Mouse (Mus musculus): ENCODE data around the gene Zfp746. TPM values are rescaled to one million over a fixed set of nuclear protein-coding genes. Genes with fewer than 3 reads are reported as not detected.

Zfp746 gene
- 2.8 and 3.0 TPM in 2 replicates for polyA plus RNA-seq (2021; fragmentation: Nextera tagmentation)
- long read RNA-seq, experiment 1, partial matches to known transcripts: 1 of 6 reads
- long read RNA-seq, experiment 1, other reads (novel, unspliced or antisense): 5 of 6 reads
- long read RNA-seq, experiment 2, partial matches to known transcripts: 3 of 13 reads
- long read RNA-seq, experiment 2, other reads (novel, unspliced or antisense): 10 of 13 reads

DNA sequence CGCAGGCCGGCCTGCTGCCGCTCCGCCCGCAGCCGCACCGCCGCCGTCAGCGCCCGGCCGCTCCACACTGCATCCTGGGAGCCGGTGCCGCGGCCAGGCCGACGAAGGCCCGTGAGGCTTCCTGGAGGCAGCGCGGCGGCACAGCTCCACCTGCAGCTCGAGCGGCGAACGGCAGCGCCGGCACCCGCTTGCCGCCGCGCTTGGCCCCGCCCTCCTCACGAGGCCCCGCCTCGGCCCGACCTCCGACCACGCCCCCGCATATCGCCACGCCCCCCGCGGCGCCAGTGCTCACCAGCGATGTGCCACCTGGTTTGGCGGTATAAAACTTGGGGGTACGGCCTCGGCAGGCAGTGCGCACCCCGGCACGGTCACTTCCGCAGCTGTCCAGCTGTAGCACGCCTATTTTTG, at the start of gene Zfp746:
Gene Zfp746 (minus strand): TSS at position 123 of the 408 bp plus-strand sequence.

DNA sequence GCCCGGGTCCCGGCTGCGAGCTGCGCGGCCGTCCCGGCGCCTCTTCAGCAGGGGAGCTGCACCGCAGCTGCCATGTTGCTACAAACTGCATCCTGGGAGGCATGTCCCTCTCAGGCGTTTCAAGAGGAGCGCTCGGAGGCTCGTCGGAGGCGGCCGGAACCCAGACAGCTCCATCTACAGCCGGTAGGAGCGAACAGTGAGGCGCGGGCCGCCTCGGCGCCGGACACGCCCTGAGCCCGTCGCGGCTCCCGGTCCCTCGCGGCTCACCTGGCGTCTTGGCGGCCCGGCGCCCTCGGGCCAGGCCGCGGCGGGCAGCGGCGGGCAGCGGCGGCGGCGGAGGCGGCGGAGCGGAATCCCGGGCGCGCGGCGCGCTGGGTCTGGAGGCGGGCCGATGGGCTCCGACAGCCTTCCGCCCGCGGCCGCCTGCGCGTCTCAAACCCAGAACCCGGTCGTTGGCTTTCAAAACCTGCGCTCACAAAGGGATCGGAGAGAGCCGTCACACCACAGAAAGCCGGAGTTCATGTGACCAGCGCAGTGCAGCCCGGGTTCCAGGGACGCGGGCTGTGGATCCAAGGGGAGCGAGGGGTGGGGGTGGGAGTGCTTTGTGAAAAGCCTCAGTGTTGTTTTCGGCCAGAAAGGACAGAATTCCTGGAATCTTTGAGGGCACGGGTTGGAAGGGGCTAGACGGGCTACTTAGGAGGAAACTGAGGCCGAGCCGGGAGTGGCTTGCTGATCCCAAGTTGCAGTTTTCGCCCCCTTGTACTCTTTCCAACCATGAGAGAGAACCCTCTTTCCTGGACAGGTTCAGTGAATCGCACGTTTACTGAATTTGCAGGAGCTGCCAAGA, 37.7 kb downstream of the Zfp746 start, which contains the start of gene Zfp777:
Gene Zfp777 (minus strand): TSS at position 486 of the 847 bp plus-strand sequence.

Small RNAs within 50 kb of the gene (microRNA-seq; reads per million reads assigned to microRNA genes)
- not detected for gene Gm24563

Other genes starting within 250 kb of the Zfp746 start
- 1.6 and 2.1 TPM in 2 replicates for gene Zfp282, start 209.4 kb downstream of the Zfp746 start, polyA plus RNA-seq (2021; fragmentation: Nextera tagmentation)
- gene Zfp212, start 166.1 kb downstream of the Zfp746 start, polyA plus RNA-seq (2021; fragmentation: Nextera tagmentation): 6.8 and 7.6 TPM in 2 replicates
- gene Zfp956, start 133.2 kb downstream of the Zfp746 start, polyA plus RNA-seq (2021; fragmentation: Nextera tagmentation): 11.2 and 12.7 TPM in 2 replicates
- gene Zfp777, start 37.7 kb downstream of the Zfp746 start, polyA plus RNA-seq (2021; fragmentation: Nextera tagmentation): 6.2 and 8.8 TPM in 2 replicates

All from layer of hippocampus, adult 6 months (tissue).